Mouse (Mus musculus) hindbrain, embryonic 10.5 days (tissue): ENCODE measurements around the gene AI464131. TPM values are rescaled to one million over a fixed set of nuclear protein-coding genes. Genes with fewer than 3 reads are reported as not detected.
"Not testable (repeated sequence)": the region's sequence is repeated elsewhere in the genome, so short reads cannot be mapped to it uniquely, and the experiment has no call there.

Experiments
- DNase-seq: peaks from one replicate; pipeline ENCODE4 v3.0.0-alpha.2; 2017; ENCODE audit warnings: low spot score
- H3K27ac ChIP-seq: fragments of 300-500 bp; sonication (generic); 2 replicates; pipeline ENCODE4 v1.5.1; 2016; ENCODE audit warnings: mild to moderate bottlenecking, moderate library complexity
- H3K27me3 ChIP-seq: fragments of 300-500 bp; sonication (generic); 2 replicates; pipeline ENCODE4 v1.6.1; 2016; ENCODE audit warnings: mild to moderate bottlenecking; ENCODE audit not compliant: poor library complexity, insufficient read depth, severe bottlenecking
- H3K36me3 ChIP-seq: fragments of 300-500 bp; sonication (generic); 2 replicates; pipeline ENCODE4 v1.6.1; 2016; ENCODE audit warnings: mild to moderate bottlenecking, moderate library complexity
- H3K4me1 ChIP-seq: fragments of 300-500 bp; sonication (generic); replicated peaks from 2 replicates; pipeline ENCODE4 v1.6.1; 2016; ENCODE audit warnings: mild to moderate bottlenecking
- H3K4me3 ChIP-seq: fragments of 300-500 bp; sonication (generic); 2 replicates; pipeline ENCODE4 v1.5.1; 2016; ENCODE audit warnings: mild to moderate bottlenecking, moderate library complexity
- H3K9me3 ChIP-seq: fragments of 300-500 bp; sonication (generic); 2 replicates; pipeline ENCODE4 v1.6.1; 2016; ENCODE audit warnings: mild to moderate bottlenecking, moderate library complexity
- WGBS: fragments of 180-500 bp; shearing (Covaris S2); methylation state at CpG from one replicate; pipeline ENCODE4 v1.1.7; 2016; 5-methylcytosine and 5-hydroxymethylcytosine counted together
- polyA plus RNA-seq: library from polyadenylated mRNA; unstranded; fragments of >200 nt; fragmentation: Nextera tagmentation; extraction: Ambion mirVana; gene quantifications from 2 replicates; pipeline ENCODE4 v1.2.1, GENCODE M21; 2016

AI464131 gene
- polyA plus RNA-seq, 1 experiment from 2014 or later, result 9.1 TPM

- H3K4me3 ChIP-seq, result peak overlapping the region; percentile 79
- H3K36me3 ChIP-seq, result peaks cover 33% of the 10 kb centered on the region
- H3K9me3 ChIP-seq, H3K27me3 ChIP-seq, H3K27ac ChIP-seq, DNase-seq: not testable (repeated sequence)
- 92% methylated on average over 3 of the region's 3 CpGs for WGBS
- H3K4me1 ChIP-seq, result peaks cover 18% of the 10 kb centered on the region
Observed at GRCm38 (mm10) chr4:41463051-41463738, 39.7 kb downstream of the AI464131 start.

GRCm38 (mm10) chr4:41460690-41461089 is 42.2 kb downstream of the AI464131 start:
- Histone ChIP-seq H3K36me3 (peaks cover 26% of the 10 kb centered on the region), H3K4me1 (peaks cover 15% of the 10 kb centered on the region), H3K27ac (no peak overlapping the region), H3K4me3 (no peak overlapping the region), H3K27me3 (no peaks in the 10 kb centered on the region), H3K9me3 (peaks cover 9% of the 10 kb centered on the region; the same call in 1 of the 2 replicates)
- no peak for DNase-seq
- WGBS, result 98% methylated on average over 1 of the region's 1 CpGs

GRCm38 (mm10) chr4:41447595-41447994 is 55.3 kb downstream of the AI464131 start:
- H3K36me3 ChIP-seq, result peaks cover 63% of the 10 kb centered on the region
- no peaks in the 10 kb centered on the region; the same call in 1 of the 2 replicates for H3K9me3 ChIP-seq
- no peak overlapping the region for H3K27ac ChIP-seq
- DNase-seq, result no peak
- H3K27me3 ChIP-seq, result no peaks in the 10 kb centered on the region
- H3K4me3 ChIP-seq, result no peak overlapping the region
- 96% methylated on average over 3 of the region's 3 CpGs for WGBS
- H3K4me1 ChIP-seq, result no peaks in the 10 kb centered on the region

Other genes with a start within 250 kb of the AI464131 start
- 85.8 and 89.3 TPM in 2 replicates for gene Ubap2, start 227.9 kb downstream of the AI464131 start, polyA plus RNA-seq
- gene Dcaf12, start 188.2 kb downstream of the AI464131 start, polyA plus RNA-seq, result 57.8 and 64.0 TPM in 2 replicates
- 73.4 and 73.8 TPM in 2 replicates for gene Ubap1, start 154.1 kb downstream of the AI464131 start, polyA plus RNA-seq
- gene Kif24, start 38.2 kb downstream of the AI464131 start, polyA plus RNA-seq, result 13.7 and 14.6 TPM in 2 replicates
- gene Nudt2, start 37.9 kb downstream of the AI464131 start, polyA plus RNA-seq, result 57.6 and 73.0 TPM in 2 replicates
- gene 1110017D15Rik, start 14.3 kb upstream of the AI464131 start, polyA plus RNA-seq, result 8.1 and 14.7 TPM in 2 replicates
- gene Fam219a, start 66.5 kb upstream of the AI464131 start, polyA plus RNA-seq, result 6.2 and 8.3 TPM in 2 replicates
- 1.4 and 4.3 TPM in 2 replicates for gene Dnaic1, start 66.7 kb upstream of the AI464131 start, polyA plus RNA-seq
- 27.3 and 50.9 TPM in 2 replicates for gene Enho, start 137.2 kb upstream of the AI464131 start, polyA plus RNA-seq
- 29.7 and 51.6 TPM in 2 replicates for gene Cntfr, start 194.0 kb upstream of the AI464131 start, polyA plus RNA-seq
- gene Il11ra1, start 196.9 kb upstream of the AI464131 start, polyA plus RNA-seq, result 84.3 and 91.4 TPM in 2 replicates
- gene Rpp25l, start 210.5 kb upstream of the AI464131 start, polyA plus RNA-seq, result 89.7 and 96.6 TPM in 2 replicates
- 171 and 232 TPM in 2 replicates for gene Dctn3, start 220.1 kb upstream of the AI464131 start, polyA plus RNA-seq
- 0.36 and 0.88 TPM in 2 replicates for gene Arid3c, start 228.1 kb upstream of the AI464131 start, polyA plus RNA-seq